Mouse (Mus musculus): Measurements from ENCODE around the gene Thsd7b.

DNA sequence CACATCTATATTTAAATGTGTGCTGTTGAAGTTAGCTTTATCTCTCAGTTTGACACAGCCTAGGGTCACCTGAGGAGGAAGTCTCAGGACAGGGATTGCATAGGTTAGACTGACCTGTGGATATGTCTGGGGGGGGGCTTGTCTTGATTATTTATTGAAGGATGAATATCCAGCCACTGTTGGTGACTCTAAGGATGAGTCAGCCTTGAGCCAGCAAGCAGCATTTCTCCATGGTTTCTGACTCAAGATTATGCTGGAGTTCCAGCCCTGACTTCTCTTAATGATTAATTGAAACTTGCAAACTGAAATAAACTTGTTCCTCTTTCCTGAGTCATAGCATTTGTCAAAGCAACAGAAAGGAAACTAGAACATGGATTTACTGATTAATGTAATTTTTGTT, 113.4 kb downstream of the Thsd7b start:
- TF ChIP-seq POLR2A (IDR thresholded peaks at IDR 0.05; ENCODE audit: borderline replicate concordance, low read depth, low read length): no peak
- no peak for TF ChIP-seq CTCF (IDR thresholded peaks at IDR 0.05; ENCODE audit: low read depth, low read length)
